Mouse (Mus musculus) mesoderm, embryonic 11.5 days (tissue): ENCODE data around the gene Gm39115.
A peak's percentile ranks its signal among the peaks of the same experiment; 100 is the strongest.
"Not testable (repeated sequence)": the region's sequence is repeated elsewhere in the genome, so short reads cannot be mapped to it uniquely, and the experiment has no call there.

Experiments used
- DNase-seq: peaks from one replicate; pipeline ENCODE4 v3.0.0-alpha.2; 2012; ENCODE audit warnings: low read depth, low spot score

Gm39115 gene

GRCm38 (mm10) chr7:142135934-142136333 lies at the start of gene Gm39115:
Gm39115 (minus strand) TSS chr7:142136034.
- not testable (repeated sequence) for DNase-seq

GRCm38 (mm10) chr7:142181021-142181420 lies 45.2 kb upstream of the Gm39115 start:
- no peak for DNase-seq

- DNase-seq = no peak
These were observed 42.9 kb upstream of the Gm39115 start for GRCm38 (mm10) chr7:142178685-142179084.

GRCm38 (mm10) chr7:142175905-142176304 lies 40.1 kb upstream of the Gm39115 start, which contains the start of gene Krtap5-2:
Krtap5-2 (minus strand) TSS chr7:142176005.
- DNase-seq = not testable (repeated sequence)

- peak; percentile 34 for DNase-seq
These were observed 34.0 kb upstream of the Gm39115 start for GRCm38 (mm10) chr7:142169836-142170235.

GRCm38 (mm10) chr7:142165639-142166038 lies 29.8 kb upstream of the Gm39115 start, which contains the start of gene Gm4553:
Gm4553 (minus strand) TSS chr7:142165739.
- DNase-seq = not testable (repeated sequence)

- DNase-seq = no peak
These were observed 23.5 kb upstream of the Gm39115 start for GRCm38 (mm10) chr7:142159366-142159765.

- DNase-seq = not testable (repeated sequence)
These were observed 21.2 kb upstream of the Gm39115 start, which contains the start of gene Gm29735 for GRCm38 (mm10) chr7:142157013-142157412. Gm29735 (minus strand) TSS chr7:142157113.

GRCm38 (mm10) chr7:142155308-142155707 lies 19.5 kb upstream of the Gm39115 start:
- no peak for DNase-seq

GRCm38 (mm10) chr7:142152191-142152590 lies 16.4 kb upstream of the Gm39115 start:
- no peak for DNase-seq

- no peak for DNase-seq
These were observed 12.8 kb upstream of the Gm39115 start for GRCm38 (mm10) chr7:142148633-142149032.

- DNase-seq = peak; percentile 66
These were observed 10.2 kb upstream of the Gm39115 start for GRCm38 (mm10) chr7:142146033-142146432.

- DNase-seq = no peak
These were observed 9.6 kb upstream of the Gm39115 start for GRCm38 (mm10) chr7:142145413-142145940.

- no peak for DNase-seq
These were observed 8.7 kb upstream of the Gm39115 start, which contains the start of gene Gm45337 for GRCm38 (mm10) chr7:142144507-142144906. Gm45337 (minus strand) TSS chr7:142144607.

GRCm38 (mm10) chr7:142143506-142144010 lies 7.7 kb upstream of the Gm39115 start:
- DNase-seq = not testable (repeated sequence)

GRCm38 (mm10) chr7:142140696-142141095 lies 4.9 kb upstream of the Gm39115 start:
- no peak for DNase-seq

- DNase-seq = peak; percentile 11
These were observed 1.4 kb downstream of the Gm39115 start for GRCm38 (mm10) chr7:142134206-142134995.

GRCm38 (mm10) chr7:142128843-142129242 lies 7.0 kb downstream of the Gm39115 start:
- DNase-seq = no peak

GRCm38 (mm10) chr7:142120629-142121028 lies 15.2 kb downstream of the Gm39115 start, which contains the start of gene Gm45618:
Gm45618 (minus strand) TSS chr7:142120729.
- DNase-seq = not testable (repeated sequence)

GRCm38 (mm10) chr7:142119632-142120031 lies 16.2 kb downstream of the Gm39115 start:
- DNase-seq = peak; percentile 19

GRCm38 (mm10) chr7:142104747-142105146 lies 31.1 kb downstream of the Gm39115 start:
- DNase-seq = no peak

GRCm38 (mm10) chr7:142097776-142098175 lies 38.1 kb downstream of the Gm39115 start:
- peak; percentile 86 for DNase-seq
